Mouse (Mus musculus): ENCODE measurements around the gene 9530077C05Rik.

GRCm38 (mm10) chr9:22376086-22376485 lies 35.2 kb upstream of the 9530077C05Rik start:
- TF ChIP-seq CTCF (IDR thresholded peaks at IDR 0.05; ENCODE audit: low read depth) (no peak), EP300 (IDR thresholded peaks at IDR 0.05; ENCODE audit: low read depth) (no peak)

All from liver, embryonic 14.5 days (tissue).